Mouse (Mus musculus) retina, postnatal 1 day (tissue): Measurements from ENCODE around the gene Kcne1l.

Source experiments
- DNase-seq: peaks from one replicate; pipeline ENCODE4 v3.0.0-alpha.2; 2012

Gene Kcne1l

DNA sequence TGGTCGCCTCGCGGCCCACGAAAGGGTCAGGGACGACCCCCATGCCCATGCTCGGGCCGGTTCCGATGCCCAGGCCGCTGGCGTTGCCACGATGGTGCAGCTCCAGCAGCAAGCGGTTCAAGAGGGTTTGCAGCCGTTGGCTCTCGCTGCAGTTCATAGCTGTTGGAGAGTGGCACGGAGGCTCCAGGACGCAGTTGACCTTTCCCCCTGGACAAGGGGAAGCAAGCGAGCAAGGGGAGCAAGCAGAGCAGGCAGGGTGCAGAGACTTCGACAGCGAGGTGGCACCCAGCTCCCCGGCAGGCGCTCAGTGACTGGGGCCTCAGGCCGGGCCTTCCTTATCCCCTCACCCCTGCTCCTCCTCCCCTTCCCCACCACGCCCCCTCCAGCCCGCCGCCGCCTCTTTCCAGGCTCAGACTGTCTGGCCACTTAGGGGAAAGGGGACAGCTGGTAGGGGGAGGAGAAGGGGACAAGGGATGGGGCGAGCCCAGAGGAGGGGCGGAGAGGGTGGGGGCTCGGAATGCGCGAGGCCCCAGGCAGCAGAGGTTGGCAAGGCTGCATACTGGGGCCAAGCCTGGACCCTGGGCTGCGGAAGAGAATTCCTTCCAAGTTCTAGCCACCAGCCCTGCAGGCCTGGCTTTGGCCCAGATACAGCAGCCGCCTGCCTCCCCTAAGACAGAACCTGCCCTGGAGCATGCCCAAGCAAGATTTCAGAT lies at the start of gene Kcne1l:
Gene Kcne1l (minus strand): TSS at position 426 of the 713 bp plus-strand sequence.
- peak; percentile 89 for DNase-seq

DNA sequence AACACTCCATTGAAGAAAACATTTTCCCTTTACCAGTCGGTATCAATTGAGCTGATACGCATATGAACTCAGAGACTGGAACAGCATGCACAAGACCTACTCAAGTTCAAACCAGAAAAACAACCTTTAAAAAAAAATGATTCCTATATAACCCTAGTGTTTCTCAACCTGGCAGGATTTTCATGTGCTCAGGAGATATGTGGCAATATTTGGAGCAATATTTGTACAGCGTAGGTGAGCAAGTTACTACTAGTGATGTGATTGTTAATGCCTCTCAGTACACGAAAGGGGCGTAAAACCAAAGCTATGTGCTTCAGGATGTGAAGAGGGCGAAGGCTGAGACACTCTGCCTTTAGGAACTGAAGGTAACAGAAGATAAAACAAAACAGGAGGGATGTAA lies 30.1 kb upstream of the Kcne1l start:
- no peak for DNase-seq

DNA sequence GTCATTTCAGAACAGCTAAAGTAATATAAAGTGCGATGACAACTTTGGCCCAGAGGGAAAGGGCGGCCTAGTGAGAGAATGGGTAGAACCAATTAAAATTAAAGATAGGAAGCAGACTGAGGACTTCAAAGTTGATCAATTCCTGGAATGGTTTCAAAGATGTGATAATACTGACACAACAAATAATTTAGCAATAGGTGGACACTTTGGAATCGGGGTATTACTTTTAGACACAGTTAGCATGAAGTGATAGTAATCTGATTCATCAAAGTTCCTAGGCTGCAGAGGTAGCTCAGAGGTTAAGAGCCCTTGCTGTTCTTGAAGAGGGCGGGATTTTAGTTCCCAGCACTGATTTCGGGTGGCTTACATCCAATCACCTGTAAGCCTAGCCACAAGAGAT lies 29.4 kb upstream of the Kcne1l start:
- DNase-seq = no peak

DNA sequence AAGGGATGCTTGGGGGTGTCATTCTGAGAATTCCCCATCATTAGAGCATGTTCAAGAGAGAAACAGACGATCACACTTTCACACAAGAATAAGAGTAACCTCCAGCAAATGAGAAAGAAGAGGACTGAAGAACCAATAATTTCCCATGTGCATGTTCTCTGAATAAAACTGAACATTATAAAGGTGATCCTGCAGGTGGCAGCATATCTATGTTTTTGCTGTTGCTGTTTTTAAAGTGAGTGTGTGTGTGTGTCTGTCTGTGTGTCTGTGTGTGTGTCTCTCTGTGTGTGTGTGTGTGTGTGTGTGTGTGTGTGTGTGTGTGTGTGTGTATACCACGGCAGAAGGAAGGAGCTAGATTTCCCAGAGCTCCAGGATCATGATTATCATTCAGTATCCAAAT lies 19.7 kb upstream of the Kcne1l start:
- no peak for DNase-seq

DNA sequence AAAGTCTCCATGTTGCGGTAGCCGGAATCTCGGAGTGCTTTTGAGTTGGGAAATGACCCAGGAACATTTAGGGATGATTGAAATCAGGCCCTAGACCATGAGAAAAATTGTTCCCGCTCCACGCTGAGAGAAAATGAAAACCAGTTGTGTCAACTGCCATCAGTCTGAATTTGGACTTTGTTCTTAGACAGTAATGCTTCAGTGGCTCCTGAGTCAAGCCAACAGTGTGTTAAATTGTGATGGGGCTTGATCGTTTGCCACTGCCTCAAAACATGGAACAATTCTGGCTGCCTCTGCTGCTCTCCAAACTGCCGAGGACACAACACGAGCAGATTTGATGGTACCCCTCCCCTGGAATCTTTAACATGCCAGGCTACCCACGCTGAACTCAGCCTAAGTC lies 10.0 kb upstream of the Kcne1l start:
- no peak for DNase-seq

DNA sequence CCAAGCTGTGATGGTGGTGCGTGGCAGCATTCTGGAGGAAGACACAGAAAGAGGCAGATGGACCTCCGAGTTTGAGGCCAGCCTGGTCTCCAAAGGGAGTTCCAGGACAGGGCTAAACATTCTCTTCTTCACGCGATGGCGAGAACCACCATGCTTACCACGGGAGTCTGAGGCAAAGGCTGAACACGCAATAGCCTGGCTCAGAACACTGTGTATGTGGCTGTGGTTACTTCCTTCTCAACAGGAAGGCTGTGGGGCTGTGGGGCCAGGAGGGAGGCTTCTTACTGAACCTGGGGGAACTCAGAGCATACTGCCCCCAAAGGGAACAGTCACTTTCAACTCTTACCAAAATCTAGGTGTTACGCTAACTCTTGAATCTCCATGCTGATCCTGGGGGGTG lies 9.2 kb upstream of the Kcne1l start:
- no peak for DNase-seq

DNA sequence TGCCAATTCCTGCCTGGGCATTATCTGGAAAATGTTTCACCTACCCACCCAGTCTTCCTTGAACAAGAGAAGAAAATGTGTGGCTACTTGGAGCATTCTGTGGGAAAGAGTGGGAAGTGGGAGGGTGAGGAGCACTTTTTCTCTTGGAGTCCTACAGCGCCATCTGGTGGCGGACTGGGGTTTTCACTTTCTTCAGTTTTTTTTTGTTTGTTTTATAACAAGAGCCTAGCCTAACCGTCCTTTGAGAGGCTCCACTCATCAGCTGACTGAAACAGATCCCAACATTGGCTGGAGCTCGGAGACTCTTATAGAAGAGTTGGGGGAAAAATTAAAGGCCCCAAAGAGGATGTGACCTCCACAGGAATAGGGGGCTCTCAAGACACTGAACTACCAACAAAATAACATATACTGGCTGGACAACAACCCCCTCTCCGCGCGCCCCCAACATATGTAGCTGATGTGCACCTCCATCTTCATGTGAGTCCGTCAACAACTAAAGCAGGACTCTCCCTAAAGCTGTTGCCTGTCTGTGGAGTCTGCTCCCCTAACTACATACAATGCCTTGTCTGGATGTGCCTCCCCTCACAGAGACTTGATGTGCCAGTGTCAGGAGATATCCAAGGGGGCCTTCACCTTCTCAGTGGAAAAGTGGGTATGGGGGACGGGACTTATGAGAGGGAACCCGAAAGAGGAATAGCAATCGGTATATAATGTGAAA lies 8.4 kb upstream of the Kcne1l start:
- peak; percentile 82 for DNase-seq

DNA sequence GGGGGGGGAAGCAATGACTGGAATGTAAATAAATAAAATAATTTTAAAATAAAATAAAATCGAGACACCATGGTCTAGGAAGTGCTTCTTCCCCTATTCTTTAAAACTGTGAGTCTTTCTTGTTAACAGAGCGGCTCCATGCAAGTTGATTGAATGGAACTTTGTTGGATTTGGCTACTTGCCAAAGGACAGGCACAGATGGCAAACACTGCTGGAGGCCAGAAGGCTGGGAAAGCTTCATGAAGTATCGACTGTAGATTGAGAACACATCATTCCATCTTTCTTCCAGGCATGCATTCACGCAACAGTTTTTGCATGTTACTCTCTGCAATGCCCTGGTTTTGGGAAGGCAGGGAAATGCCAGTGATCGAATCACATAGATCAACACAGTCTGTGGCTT lies 4.3 kb upstream of the Kcne1l start:
- peak; percentile 68 for DNase-seq

DNA sequence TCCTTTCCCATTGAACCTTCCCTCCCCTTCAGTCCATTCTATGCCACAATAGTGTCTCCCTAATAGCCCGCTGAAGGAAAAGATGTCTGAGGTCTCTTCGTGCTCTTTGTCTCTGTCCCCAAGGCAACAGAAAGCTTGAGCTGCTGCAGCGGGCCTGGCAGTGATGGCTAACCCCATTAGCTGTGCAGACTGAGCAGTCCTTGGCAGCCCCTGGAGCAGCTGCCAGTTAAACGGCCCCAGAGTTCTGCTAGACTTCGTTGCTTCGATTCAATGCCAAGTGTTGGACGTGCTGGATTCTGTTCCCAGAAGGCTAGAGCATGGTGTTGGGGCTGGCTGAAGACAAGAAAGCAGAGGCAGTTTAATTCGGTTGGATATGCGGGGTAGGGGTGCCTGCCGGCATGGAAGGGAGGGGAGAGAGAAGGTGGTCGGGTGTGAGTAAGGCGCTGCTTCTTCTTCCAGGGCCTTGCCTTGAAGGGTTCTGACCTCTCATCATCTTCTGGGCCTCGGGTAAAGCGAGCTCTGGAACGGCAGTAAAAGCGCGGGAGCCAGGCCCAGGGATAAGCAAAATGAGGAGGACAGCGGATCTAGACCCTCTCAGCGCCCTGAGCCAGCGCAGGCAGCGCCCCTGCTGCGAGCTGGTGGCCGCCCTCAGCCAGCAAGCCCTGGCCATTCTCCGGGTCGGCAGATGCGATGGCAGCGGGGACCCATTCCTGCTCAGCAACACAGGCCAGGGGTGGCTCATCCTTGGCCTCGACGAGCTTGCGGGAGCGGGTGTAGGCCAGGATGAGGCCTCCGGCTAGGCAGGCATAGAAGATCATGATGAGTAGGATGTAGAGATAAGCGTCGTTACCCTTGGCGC lies 855 bp downstream of the Kcne1l start:
- DNase-seq = peak; percentile 77

DNA sequence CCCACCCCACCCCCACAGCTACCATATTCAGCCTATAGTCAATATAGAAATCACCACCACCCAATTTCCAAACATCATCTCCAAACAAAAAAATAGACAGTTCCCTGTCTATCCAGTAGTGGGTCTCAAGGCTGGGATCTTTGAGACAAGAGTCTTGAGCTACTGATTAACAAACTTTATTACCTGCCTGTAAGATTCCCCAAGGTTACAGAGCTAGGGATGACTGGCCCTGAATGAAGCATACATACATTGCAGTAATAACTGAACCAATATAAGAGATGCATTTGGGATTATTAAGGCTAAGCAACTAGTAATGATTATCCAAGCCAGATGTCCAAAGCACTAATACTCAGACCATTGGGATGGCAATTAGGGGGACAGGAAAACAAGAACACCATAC lies 1.5 kb downstream of the Kcne1l start:
- no peak for DNase-seq

DNA sequence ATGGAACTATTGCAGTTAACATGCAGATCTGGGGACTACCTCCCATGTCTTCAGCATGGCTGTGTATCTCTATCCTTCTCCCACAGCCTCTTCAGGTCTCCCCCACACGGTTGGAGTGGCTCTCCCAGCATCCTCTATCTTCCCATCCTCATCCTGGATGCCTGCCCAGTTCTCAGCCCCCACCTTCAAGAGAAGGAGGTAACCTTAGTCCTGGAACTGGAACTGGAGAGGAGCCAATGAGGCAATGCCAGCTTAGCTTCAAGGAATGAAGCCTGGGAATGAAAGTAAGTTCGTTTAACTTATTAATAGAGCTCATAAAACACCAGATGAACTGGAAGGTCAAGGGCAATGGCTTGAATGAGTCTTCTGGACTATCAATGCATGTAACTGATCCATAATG lies 2.6 kb downstream of the Kcne1l start:
- no peak for DNase-seq

DNA sequence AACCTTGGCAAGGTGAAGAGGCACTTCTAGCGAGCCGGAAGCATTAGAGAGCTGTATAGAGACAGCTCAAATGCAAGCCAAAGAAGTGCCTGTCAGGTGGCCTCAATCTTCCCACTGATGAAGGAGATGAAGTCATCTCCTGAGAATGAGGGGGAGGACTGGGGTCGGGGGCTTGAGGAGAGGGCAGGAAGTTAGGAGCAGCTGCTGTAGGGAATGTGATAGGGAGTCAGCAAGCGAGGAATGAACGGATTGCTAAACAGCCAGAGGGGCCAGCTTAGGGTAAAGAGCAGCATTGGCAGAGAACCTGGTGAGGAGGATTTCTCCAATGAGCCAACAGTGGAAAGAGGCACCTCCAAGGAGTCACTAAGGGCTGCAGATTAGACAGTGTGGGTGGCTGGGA lies 20.2 kb downstream of the Kcne1l start:
- no peak for DNase-seq

DNA sequence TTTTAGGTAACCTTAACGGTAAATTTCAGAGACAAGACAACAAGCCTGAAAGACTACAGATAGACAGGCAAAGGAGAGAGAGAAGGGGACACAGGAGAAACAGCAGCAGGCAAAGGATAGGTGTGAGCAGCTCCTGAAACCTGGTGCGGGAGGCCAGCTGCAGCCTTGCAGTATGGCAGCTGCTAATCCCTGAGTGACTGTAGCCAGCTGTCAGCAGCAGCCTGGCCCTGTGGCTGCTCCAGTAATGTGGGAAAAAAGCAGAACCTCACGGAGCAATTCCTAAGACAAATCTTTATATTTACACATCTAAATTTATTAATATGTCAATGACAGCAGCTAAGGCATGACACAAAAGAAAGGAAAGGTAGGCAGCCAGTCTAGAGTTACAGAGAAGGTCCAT lies 29.5 kb downstream of the Kcne1l start:
- no peak for DNase-seq

DNA sequence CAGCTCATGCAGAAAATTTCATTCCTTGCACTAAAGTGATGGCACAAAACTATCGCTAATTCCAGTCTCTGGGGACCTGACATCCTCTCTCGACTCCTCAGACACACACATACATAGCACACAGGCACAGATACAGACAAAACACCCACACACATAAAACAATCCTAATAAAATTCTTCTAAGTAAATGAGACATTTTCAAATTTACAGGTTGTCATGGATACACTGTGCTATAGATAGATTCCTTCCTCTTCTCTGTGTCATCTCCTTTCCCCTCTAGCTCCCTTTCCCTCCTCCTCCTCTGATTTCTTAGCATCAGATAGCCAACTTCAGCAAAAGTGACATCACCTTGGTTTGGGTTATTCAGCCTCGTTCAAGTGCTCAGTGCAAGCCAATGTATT lies 30.1 kb downstream of the Kcne1l start:
- no peak for DNase-seq
